Mouse (Mus musculus) lung, adult 2 months (tissue): ENCODE measurements around the gene Bysl.

Experiments used
- CTCF ChIP-seq: fragments of 200-500 bp; IDR thresholded peaks from 2 replicates; pipeline ENCODE4 v1.5.1; 2011; ENCODE audit warnings: mild to moderate bottlenecking, low read length, control low read depth; ENCODE audit not compliant: insufficient read depth
- POLR2A ChIP-seq: fragments of 200-500 bp; IDR thresholded peaks from 2 replicates; pipeline ENCODE4 v1.6.1; 2011; ENCODE audit warnings: low read depth, mild to moderate bottlenecking, control low read depth, low read length, borderline replicate concordance; ENCODE audit errors: extremely low read depth

DNA sequence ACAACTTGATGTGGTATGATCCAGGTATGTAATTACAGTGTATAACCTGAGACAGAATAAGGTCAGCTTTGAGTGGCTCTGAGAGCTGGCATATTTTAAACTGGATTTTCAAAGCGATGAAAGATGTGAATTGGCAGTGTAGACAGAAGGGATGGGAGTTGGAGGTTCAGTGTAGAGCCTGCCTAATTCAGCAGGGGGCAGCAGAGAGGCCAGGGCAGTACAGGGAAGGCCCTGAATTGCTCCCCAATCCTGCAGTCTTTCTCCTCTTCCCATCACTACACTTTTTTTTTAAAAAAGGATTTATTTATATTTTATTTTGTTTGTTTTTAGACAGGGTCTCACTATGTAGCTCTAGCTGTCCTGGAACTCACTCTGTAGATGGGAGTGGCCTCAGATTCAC lies 2.7 kb upstream of the Bysl start:
- peak; percentile 76 for TF ChIP-seq CTCF
- TF ChIP-seq POLR2A, result no peak
